Mouse (Mus musculus) spleen, postnatal 36 days (tissue): ENCODE measurements at regions not wholly inside any gene's neighbourhood (a gene's known extent, or its start where the extent isn't known, plus 50 kb on each side); places are given as distances from the start of the nearest gene placed in this dataset.

Experiments used
- DNase-seq, 2 experiments: peaks; one replicate each; pipeline ENCODE4 v3.0.0; 2022; ENCODE audit warnings: low spot score in 2 of 2, mixed read lengths in 1 of 2

DNA sequence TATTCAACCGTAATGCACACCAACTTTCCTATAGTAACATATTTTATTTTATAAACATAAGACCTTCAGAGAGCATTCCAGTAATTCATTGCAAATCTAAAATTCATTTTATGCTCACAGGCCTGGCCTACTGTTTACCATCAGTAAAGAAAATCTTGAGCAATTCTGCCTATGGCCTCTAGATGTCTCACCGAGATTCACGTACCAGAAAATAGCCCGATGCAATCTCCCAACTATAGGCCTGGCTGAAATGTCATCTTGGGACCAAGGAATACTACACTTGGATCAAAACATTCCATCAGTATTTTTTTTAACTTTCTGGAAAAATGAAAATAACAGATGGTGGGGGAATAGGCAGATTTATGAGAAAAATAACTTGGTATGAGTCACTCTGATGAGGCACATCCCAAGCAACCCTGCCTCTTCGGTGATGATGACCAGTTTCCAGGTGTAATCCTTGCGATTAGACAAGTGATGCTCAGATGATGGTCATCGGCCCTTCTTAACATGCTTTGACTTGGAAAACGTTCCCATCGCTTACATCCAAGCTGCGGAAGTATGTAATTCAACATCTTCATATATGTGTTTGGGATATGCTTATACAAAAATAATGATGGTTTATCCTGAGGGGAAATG is 439.9 kb downstream of the Nyap2 start:
- DNase-seq, result no peak

DNA sequence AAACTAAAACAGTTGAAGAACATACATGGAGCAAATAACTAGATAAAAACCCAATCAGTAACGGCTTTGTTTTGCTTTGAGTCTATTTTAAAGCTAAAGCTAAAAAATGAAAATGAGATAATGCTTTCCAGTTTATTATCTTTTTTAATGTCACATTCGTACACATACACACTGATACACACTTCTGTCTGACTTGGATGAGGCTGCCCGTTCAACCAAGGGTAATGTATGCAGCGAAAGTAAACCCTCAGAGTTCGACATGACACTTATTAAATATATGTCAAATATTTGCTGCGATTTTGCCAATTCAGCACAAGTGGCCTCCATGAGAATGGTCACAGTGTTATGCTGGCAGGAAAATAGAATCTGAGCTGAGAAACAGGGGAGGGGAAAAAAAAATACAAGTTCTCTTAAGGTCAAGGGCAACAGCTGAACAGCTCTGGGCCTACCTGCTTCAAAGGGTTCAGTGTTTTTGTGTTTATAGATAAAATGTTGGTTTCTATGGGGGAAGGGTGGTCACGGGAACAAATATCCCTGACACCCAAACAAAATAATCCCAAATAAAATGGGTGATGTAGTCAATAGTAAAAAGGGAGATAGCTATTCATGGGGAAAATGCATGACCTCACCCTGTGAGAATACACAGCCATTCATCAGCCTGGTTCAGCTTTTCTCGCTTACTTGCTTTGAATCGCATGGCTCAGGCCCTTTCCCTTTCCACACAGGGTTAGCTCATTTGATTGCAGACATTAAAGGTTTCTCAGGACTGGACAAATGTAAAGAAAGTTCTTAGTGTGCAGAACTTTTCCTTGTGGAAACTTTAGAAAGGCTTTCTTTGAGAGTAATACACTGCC is 443.9 kb downstream of the Nyap2 start:
- no peak for DNase-seq

GRCm38 (mm10) chr1:81522929-81523328 is 446.2 kb downstream of the Nyap2 start:
- DNase-seq, result no peak

- DNase-seq, result no peak
Observed at GRCm38 (mm10) chr1:81525821-81526220, 449.1 kb downstream of the Nyap2 start.

DNA sequence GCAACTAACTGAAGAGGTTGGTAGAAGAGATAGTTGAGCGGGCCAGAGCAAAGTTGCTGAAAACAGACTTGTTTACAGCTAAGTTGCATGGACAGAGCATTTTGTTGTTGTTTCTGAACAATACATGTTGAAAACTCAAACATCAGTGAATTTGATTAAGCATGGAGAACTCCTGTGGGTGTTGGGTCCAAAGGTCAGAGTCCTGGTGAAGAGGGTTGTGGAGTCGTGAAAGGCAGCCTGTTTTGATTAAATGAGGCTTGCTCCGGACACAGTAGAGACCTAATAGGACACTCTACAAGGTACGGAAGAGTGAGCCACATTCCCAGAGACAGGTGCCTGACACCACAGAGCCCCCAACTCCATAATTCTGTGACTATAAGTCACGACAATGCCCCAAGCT is 461.1 kb downstream of the Nyap2 start:
- DNase-seq, result no peak

DNA sequence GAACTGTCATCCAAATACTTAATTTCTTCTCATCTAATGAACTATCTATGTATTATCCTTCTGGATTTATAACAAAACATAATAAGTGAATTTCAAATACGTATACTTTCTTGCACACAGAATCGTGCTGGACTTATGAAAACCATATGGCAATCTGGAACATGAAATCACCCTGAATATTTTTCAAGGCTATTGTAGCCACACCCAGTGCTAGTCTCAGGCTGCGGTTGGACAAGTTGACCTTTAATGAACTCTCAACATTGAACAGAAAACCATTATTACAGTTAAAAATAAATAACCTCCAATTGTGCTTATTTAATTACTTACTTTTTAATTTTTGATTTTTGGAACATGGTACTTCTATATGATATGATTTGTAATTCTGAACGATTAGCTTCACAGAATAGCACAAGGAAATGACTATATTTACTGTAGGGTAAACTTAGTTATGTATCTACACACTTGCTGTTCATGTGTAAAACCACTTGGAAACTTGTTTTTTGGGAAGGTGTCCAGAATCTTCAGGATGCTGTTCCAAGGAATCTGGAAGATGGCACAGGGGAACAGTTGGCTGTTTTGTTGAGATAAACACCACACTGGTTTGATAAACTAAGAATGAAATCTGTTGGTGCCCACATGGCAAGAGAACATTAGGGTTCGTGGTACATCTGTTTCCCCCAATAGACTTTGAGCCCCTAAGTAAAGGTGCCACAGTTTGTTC is 463.0 kb downstream of the Nyap2 start:
- no peak for DNase-seq

DNA sequence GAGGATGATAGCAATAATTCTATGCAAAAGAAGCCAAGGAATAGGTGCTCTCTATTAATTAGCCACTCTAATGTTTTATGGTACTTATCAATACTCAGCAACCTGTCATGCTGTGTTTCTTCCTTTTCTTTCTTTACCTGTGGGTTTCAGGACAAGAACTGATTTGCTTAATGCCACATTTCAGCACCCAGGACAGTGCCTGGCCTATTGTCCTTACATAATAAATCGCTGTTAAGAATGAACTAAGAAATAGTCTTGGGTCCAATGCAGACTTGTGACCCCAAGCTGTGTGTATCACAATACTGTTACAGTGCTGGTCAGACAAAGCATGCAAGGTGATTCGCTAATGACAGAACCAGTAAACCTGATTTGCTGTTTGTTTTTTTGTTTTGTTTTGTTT is 472.2 kb downstream of the Nyap2 start:
- DNase-seq, result no peak

DNA sequence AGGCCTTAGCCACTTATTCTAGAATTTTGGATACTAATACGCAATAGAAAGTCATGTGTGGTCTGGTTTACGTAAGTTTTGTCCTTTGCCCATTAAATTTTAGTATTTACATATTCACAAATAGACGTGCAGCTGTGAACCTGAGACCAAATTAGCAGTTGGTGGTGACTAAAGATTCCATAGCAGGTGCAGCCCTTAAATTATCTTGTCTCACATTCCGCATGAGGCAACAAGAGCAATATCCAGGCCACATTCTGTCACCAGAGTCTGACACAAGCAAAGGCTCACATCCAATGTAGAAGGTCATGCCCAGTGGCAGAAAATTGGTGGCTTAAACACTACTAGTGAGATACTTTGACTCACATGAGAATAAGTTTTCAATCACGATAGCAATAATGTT is 473.0 kb downstream of the Nyap2 start:
- no peak for DNase-seq

DNA sequence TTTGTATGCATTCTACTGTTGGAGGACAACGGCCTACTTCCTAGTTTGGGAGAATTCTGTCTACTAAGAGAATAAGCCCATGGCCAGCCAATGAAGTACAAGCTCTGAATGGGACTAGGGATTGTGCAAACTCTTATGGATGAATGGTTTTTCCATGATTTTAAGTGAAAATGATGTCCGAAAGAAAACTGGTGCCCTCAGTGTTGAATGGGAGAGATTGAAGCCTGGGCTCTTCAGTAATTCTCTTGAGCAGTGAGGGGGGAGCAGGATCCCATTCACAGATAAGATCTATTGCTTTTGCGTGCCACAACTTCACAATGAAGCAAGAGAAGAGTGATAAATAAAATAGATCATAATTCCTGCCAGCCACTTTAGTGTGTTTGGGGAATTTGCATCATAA is 476.0 kb downstream of the Nyap2 start:
- DNase-seq, result no peak

- DNase-seq, result no peak
Observed at GRCm38 (mm10) chr1:81576965-81577664, 500.4 kb downstream of the Nyap2 start.

DNA sequence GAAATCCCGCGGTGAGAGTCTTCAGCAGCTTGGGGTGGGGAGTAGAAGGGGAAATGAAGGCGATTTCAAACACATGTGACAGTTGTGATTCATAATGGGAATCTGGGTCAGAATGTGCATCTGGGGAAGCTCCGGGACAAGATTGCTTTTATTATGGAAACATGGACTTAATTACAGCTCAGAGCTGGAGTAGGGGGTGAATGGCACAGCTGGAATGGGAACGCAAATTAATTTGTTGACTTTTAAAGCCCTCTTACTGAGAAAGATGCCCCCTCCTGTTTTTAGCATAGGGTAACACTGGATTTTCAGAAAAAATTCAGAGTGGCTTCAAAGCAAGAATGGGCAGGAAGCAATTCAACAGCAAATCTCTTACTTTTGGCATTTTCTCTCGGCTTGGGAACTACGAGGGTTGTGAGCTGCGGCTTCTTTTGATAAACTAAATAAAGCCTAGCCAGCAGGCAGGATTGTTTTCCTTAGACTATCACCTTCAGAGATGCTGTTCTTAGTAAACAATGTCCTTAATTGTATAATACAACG is 501.0 kb downstream of the Nyap2 start:
- DNase-seq, result no peak

GRCm38 (mm10) chr1:81581208-81581607 is 504.5 kb downstream of the Nyap2 start:
- DNase-seq, result no peak

DNA sequence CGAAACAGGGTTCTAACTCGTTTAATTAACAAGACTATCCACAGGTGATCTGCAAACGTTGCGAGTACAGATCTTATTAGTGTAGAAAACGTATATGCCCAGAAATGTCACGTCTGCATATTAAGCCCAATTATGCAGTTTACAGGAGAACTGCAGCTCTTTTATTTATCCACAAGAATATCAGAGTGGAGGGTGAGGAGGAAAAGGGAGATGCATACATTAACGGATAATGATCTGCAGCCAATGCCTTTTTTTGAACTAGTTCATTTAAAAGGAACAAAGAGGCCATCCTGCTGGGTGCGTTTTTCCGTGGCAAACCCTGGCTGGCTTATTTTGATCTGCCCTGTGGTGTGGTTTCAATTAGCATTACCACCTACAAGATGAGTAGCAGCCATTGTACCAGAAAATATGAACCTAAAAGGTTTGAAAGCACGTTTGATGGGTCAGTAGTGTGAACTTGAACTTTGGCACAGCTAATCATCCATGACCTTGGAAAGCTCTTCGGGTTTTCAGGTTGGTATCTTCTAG is 511.1 kb downstream of the Nyap2 start:
- no peak for DNase-seq

- DNase-seq, result no peak
Observed at GRCm38 (mm10) chr1:81591623-81592022, 514.9 kb downstream of the Nyap2 start.

DNA sequence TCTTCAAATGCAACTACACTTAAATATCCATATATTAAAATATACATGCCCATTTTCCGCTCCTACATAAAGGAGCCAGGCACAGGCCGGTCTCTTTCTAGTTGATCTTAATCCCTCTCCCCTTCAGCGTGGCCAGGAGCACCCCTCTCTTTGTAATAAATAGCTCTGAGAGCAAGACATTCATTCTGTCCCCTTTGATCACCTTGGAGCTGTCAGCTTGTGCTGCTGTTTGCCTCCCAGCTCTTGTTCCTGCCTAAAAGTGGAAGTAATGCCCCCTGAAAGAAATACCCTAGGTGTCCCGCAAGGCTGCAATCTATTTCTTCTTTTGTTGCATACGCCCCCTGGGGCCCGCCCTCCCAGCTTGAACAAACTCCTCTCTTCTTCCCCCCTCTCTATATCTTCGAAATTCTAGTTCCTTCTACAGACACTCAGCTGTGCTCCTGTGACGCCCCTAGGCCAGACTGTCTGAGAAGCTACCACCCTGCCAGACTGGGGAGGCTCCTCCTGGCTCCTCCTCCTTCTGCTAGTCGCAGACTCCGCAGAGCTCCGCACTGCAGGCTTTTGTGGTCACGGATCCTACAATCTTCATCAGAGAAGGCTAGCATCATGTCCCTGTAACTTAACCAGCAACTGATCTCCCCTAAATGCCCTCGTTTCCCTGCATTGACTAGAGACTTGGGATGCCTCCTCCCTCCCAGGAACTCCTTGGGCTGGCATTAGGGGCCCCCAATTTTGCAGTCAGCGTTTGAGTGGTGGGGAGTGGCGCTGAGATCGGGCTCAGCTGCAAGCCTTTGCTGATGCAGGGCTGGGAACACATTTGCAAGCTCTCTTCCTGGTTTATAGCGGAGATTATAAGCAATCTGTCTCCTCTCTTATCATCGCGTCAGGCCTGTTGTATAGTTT is 516.8 kb downstream of the Nyap2 start:
- DNase-seq, result no peak

GRCm38 (mm10) chr1:81594183-81594515 is 517.4 kb downstream of the Nyap2 start:
- no peak for DNase-seq

GRCm38 (mm10) chr1:81594606-81595005 is 517.9 kb downstream of the Nyap2 start:
- DNase-seq, result no peak

DNA sequence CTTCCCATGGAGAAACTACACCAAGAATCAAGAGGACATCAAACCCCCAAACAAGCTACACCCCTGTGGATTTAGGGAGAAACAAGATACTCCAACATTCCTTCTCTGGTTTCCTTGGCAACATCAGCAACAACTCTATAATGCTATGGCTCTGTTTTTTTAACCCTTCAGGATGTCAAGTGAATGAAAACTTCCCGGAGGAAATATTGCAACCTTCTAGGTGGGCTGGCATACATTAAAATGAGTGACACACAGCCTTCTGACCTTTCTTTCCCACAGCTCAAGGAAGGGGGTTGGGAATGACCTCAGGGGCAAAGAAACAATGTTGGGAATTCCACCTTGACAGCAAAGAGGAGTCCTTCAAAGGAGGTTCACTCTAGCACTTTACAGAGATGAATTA is 532.0 kb downstream of the Nyap2 start:
- DNase-seq, result no peak

DNA sequence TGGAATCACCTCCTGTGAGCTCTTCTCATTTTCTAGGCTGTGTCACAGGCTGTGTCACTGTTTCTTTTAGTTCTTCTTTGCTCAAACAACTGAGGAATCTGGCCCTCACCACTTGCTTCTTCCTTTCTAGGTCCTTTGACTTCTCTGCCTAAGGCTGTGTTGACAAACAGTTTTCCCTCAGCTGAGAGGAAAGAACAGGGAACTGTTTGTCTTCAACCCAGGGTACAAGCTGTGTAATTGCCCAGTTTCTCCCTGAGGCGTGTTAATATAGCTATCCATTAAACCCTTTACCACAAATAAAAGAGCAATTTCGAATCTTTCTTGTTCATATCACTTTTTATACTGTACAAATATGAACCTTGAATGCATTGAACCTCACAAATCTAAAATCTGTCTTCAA is 542.1 kb downstream of the Nyap2 start:
- DNase-seq, result no peak

GRCm38 (mm10) chr1:81624141-81624540 is 547.4 kb downstream of the Nyap2 start:
- DNase-seq, result no peak

GRCm38 (mm10) chr1:81632704-81633103 is 556.0 kb downstream of the Nyap2 start:
- DNase-seq, result no peak
